Mouse (Mus musculus): ENCODE measurements at regions not wholly inside any gene's neighbourhood (a gene's known extent, or its start where the extent isn't known, plus 50 kb on each side); places are given as distances from the start of the nearest gene placed in this dataset.

- TF ChIP-seq CTCF (IDR thresholded peaks at IDR 0.05; ENCODE audit: low read depth) (no peak), EP300 (IDR thresholded peaks at IDR 0.05; ENCODE audit: low read depth) (peak; percentile 35; the same call in 1 of the 2 replicates)
- ATAC-seq (ENCODE audit: insufficient read depth) (peak; percentile 72), DNase-seq (ENCODE audit: low read depth in 3 of 3, low spot score in 3 of 3) (no peak)
- H3K27me3 ChIP-seq (ENCODE audit: control insufficient read depth, insufficient read depth, low read length): no peaks in the 10 kb centered on the region
- no peak overlapping the region; the same call in 1 of the 2 replicates for H3K27ac ChIP-seq
- peaks cover 11 to 26% of the 10 kb centered on the region in 2 experiments for H3K4me1 ChIP-seq (replicated peaks; ENCODE audit: control insufficient read depth in 2 of 2, insufficient read depth in 2 of 2, low read length in 1 of 2)
- peak overlapping the region; percentile 23; the same call in 1 of the 2 replicates for H3K9ac ChIP-seq (replicated peaks)
- WGBS (ENCODE audit: insufficient replicate concordance): 11% methylated on average over 3 of the region's 3 CpGs
- H3K36me3 ChIP-seq (replicated peaks; ENCODE audit: control insufficient read depth, insufficient read depth, low read depth): no peaks in the 10 kb centered on the region
- H3K4me3 ChIP-seq (ENCODE audit: insufficient read depth in 1 of 2, low read depth in 2 of 2, low read length in 2 of 2): no peak overlapping the region
- H3K4me2 ChIP-seq (ENCODE audit: low read depth): no peak overlapping the region
- no peaks in the 10 kb centered on the region for H3K9me3 ChIP-seq (ENCODE audit: control insufficient read depth, low read length)
Observed at GRCm38 (mm10) chr3:60413749-60414148, 58.9 kb upstream of the Mbnl1 start.

GRCm38 (mm10) chr3:60417001-60417400, 55.6 kb upstream of the Mbnl1 start:
- no peak overlapping the region for H3K4me3 ChIP-seq (ENCODE audit: insufficient read depth in 1 of 2, low read depth in 2 of 2, low read length in 2 of 2)
- no peak for ATAC-seq (ENCODE audit: insufficient read depth)

GRCm38 (mm10) chr3:60418652-60419051, 54.0 kb upstream of the Mbnl1 start:
- DNase-seq (ENCODE audit: low read depth in 3 of 3, low spot score in 3 of 3) (no peak), ATAC-seq (ENCODE audit: insufficient read depth) (peak; percentile 81; the same call in 1 of the 2 replicates)
- Histone ChIP-seq H3K27me3 (ENCODE audit: control insufficient read depth, insufficient read depth, low read length) (no peaks in the 10 kb centered on the region), H3K27ac (peak overlapping the region; percentile 41), H3K9me3 (ENCODE audit: control insufficient read depth, low read length) (no peaks in the 10 kb centered on the region), H3K4me1 (replicated peaks; ENCODE audit: control insufficient read depth in 2 of 2, insufficient read depth in 2 of 2, low read length in 1 of 2) (peaks cover 16 to 30% of the 10 kb centered on the region in 2 experiments), H3K36me3 (replicated peaks; ENCODE audit: control insufficient read depth, insufficient read depth, low read depth) (no peaks in the 10 kb centered on the region), H3K4me3 (ENCODE audit: insufficient read depth in 1 of 2, low read depth in 2 of 2, low read length in 2 of 2) (no peak overlapping the region), H3K4me2 (ENCODE audit: low read depth) (peak overlapping the region; percentile 37), H3K9ac (replicated peaks) (no peak overlapping the region)
- TF ChIP-seq CTCF (IDR thresholded peaks at IDR 0.05; ENCODE audit: low read depth) (no peak), EP300 (IDR thresholded peaks at IDR 0.05; ENCODE audit: low read depth) (peak; percentile 83)

More at GRCm38 (mm10) chr3:60417001-60417400, 55.6 kb upstream of the Mbnl1 start:
- WGBS (ENCODE audit: insufficient replicate concordance): 15% methylated on average over 1 of the region's 1 CpGs
- no peaks in the 10 kb centered on the region for H3K36me3 ChIP-seq (replicated peaks; ENCODE audit: control insufficient read depth, insufficient read depth, low read depth)
- no peak overlapping the region for H3K27ac ChIP-seq
- TF ChIP-seq EP300 (IDR thresholded peaks at IDR 0.05; ENCODE audit: low read depth) (no peak), CTCF (IDR thresholded peaks at IDR 0.05; ENCODE audit: low read depth) (no peak)
- H3K4me1 ChIP-seq (replicated peaks; ENCODE audit: control insufficient read depth in 2 of 2, insufficient read depth in 2 of 2, low read length in 1 of 2): peaks cover 20 to 33% of the 10 kb centered on the region in 2 experiments
- H3K27me3 ChIP-seq (ENCODE audit: control insufficient read depth, insufficient read depth, low read length): no peaks in the 10 kb centered on the region
- no peak overlapping the region for H3K4me2 ChIP-seq (ENCODE audit: low read depth)
- no peak for DNase-seq (ENCODE audit: low read depth in 3 of 3, low spot score in 3 of 3)
- H3K9me3 ChIP-seq (ENCODE audit: control insufficient read depth, low read length): no peaks in the 10 kb centered on the region
- no peak overlapping the region for H3K9ac ChIP-seq (replicated peaks)

- 61% methylated on average over 3 of the region's 3 CpGs for WGBS (ENCODE audit: insufficient replicate concordance)
- no peak overlapping the region for H3K9ac ChIP-seq (replicated peaks)
- DNase-seq (ENCODE audit: low read depth in 3 of 3, low spot score in 3 of 3) (no peak), ATAC-seq (ENCODE audit: insufficient read depth) (0 out of 2 replicates have a peak, but pooled peaks have one; percentile 28)
- H3K4me3 ChIP-seq (ENCODE audit: insufficient read depth in 1 of 2, low read depth in 2 of 2, low read length in 2 of 2): no peak overlapping the region
- no peaks in the 10 kb centered on the region for H3K9me3 ChIP-seq (ENCODE audit: control insufficient read depth, low read length)
- H3K36me3 ChIP-seq (replicated peaks; ENCODE audit: control insufficient read depth, insufficient read depth, low read depth): no peaks in the 10 kb centered on the region
- no peak for TF ChIP-seq EP300 (IDR thresholded peaks at IDR 0.05; ENCODE audit: low read depth)
- TF ChIP-seq CTCF (IDR thresholded peaks at IDR 0.05; ENCODE audit: low read depth): no peak
- H3K4me1 ChIP-seq (replicated peaks; ENCODE audit: control insufficient read depth in 2 of 2, insufficient read depth in 2 of 2, low read length in 1 of 2): peaks cover 19 to 28% of the 10 kb centered on the region in 2 experiments
- H3K4me2 ChIP-seq (ENCODE audit: low read depth): no peak overlapping the region; the same call in 1 of the 2 replicates
- no peak overlapping the region for H3K27ac ChIP-seq
- H3K27me3 ChIP-seq (ENCODE audit: control insufficient read depth, insufficient read depth, low read length): no peaks in the 10 kb centered on the region
Observed at GRCm38 (mm10) chr3:60419216-60419615, 53.4 kb upstream of the Mbnl1 start.

Data from liver, embryonic 14.5 days (tissue).